20 mouse cellular contexts compared by ENCODE assay signal in the genomic region with DNA sequence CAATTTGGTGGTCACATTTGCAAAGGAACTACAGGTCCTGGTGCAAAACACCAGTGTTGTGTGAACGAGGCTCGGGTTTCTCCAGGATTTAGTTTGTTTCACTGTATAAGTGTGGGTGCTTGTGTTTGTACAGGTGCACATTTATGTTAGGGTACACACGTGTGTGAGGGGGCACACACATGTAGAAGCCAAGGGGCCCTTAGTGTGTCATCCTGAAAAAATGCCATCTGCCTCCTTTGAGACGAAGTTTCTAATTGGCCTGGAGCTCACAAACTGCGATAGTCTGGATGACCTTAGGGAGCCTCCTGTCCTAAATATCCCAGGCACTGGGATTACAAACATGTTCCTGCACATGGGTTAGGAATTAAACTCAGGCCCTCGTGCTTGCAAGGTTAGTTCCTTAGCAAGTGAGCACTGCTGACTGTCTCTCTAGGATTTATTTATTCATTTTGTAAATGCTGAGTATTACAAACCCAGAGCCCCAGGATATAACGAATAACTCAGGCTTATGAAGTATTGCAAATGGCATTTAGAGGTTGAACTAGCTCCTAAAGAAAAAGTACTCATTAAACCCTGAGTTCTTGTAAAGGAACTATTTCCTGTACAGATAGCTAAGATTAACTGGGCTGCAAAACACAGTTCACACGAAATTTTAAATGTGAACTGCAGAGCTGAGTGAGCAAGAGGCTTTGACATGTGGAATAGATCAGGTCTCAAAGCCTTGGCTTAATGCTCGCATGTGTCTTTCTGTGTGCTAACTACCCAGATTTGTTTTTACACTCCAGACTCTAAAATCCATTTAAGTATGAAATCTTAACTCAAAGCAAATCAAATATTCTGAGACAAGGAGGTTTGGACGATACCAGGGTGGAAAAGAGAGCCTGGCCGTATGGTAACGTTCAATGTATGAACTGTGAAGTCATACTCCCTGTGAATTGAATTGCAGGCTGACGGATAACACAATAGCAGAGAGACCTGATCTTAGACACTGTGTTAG. TPM values are rescaled to one million over a fixed set of nuclear protein-coding genes. Genes with fewer than 3 reads are reported as not detected.
DNase-seq lines count a peak whose midpoint lies in the region; ATAC-seq lines count a peak whose summit lies in the region.
"Had no signal": no experiment of that assay in that cellular context is flagged by ENCODE, and none has a peak within 500 bp of the region (broad histone marks: within the 10 kb centered on the region; RNA-seq: fewer than 3 reads in every experiment).

No protein-coding gene starts in this region.

- H3K36me3 ChIP-seq in neural tube, embryonic 13.5 days = no peaks in the 10 kb centered on the region
- H3K36me3 ChIP-seq in embryonic facial prominence, embryonic 15.5 days = no peaks in the 10 kb centered on the region
- no peaks in the 10 kb centered on the region for H3K36me3 ChIP-seq in limb, embryonic 15.5 days
- H3K36me3 ChIP-seq: G1E; midbrain, embryonic 12.5 days had no signal

- WGBS in neural tube, embryonic 13.5 days = 69% methylated on average over 13 of the region's 13 CpGs
- WGBS in embryonic facial prominence, embryonic 15.5 days = 37% methylated on average over 13 of the region's 13 CpGs
- 30% methylated on average over 13 of the region's 13 CpGs for WGBS in limb, embryonic 15.5 days

- intact Hi-C loops in heart, postnatal 14 days (cut with DNase I) = no loop called here
- intact Hi-C loops in left cerebral cortex, postnatal 25 days (cut with DNase I) = no loop called here

- peaks cover 5% of the 10 kb centered on the region for H3K4me1 ChIP-seq in neural tube, embryonic 13.5 days (replicated peaks)
- peaks cover 8% of the 10 kb centered on the region for H3K4me1 ChIP-seq in embryonic facial prominence, embryonic 15.5 days
- H3K4me1 ChIP-seq in limb, embryonic 15.5 days = peaks cover 17% of the 10 kb centered on the region
- H3K4me1 ChIP-seq: midbrain, embryonic 12.5 days had no signal

- no peak overlapping the region for H3K4me3 ChIP-seq in neural tube, embryonic 13.5 days
- H3K4me3 ChIP-seq in embryonic facial prominence, embryonic 15.5 days (replicated peaks) = no peak overlapping the region
- no peak overlapping the region for H3K4me3 ChIP-seq in limb, embryonic 15.5 days
- H3K4me3 ChIP-seq: erythroblast, embryonic 14.5 days; midbrain, embryonic 12.5 days had no signal

- H3K9me3 ChIP-seq in neural tube, embryonic 13.5 days = no peaks in the 10 kb centered on the region
- H3K9me3 ChIP-seq in embryonic facial prominence, embryonic 15.5 days (replicated peaks) = no peaks in the 10 kb centered on the region
- H3K9me3 ChIP-seq in limb, embryonic 15.5 days = no peaks in the 10 kb centered on the region
- H3K9me3 ChIP-seq: G1E; midbrain, embryonic 12.5 days had no signal

- DNase-seq in heart, adult 11 months = peak; percentile 90
- no peak for DNase-seq in heart, postnatal 14 days
- DNase-seq in neural tube, embryonic 10.5 days (ENCODE audit: extremely low spot score, low spot score) = no peak
- no peak for DNase-seq in layer of hippocampus, adult 9-10 months (ENCODE audit: low spot score)
- no peak for DNase-seq in left cerebral cortex, postnatal 25 days (ENCODE audit: low spot score in 2 of 2)
- DNase-seq: cerebellum, postnatal 10 days; gastrocnemius, postnatal 10 days; kidney, adult 11 months; kidney, postnatal 25 days; lung, postnatal 36 days; thymus, postnatal 14 days had no signal

- peak overlapping the region; percentile 25 for H3K27ac ChIP-seq in neural tube, embryonic 13.5 days (replicated peaks)
- peak overlapping the region; percentile 63 for H3K27ac ChIP-seq in embryonic facial prominence, embryonic 15.5 days (replicated peaks)
- H3K27ac ChIP-seq in limb, embryonic 15.5 days = peak overlapping the region; percentile 80
- H3K27ac ChIP-seq: hindbrain, embryonic 14.5 days; midbrain, embryonic 12.5 days had no signal

- H3K27me3 ChIP-seq in neural tube, embryonic 13.5 days = no peaks in the 10 kb centered on the region
- H3K27me3 ChIP-seq in embryonic facial prominence, embryonic 15.5 days = no peaks in the 10 kb centered on the region
- H3K27me3 ChIP-seq in limb, embryonic 15.5 days = no peaks in the 10 kb centered on the region
- H3K27me3 ChIP-seq: midbrain, embryonic 12.5 days had no signal

- ATAC-seq in neural tube, embryonic 13.5 days (ENCODE audit: low read depth) = no peak
- ATAC-seq in embryonic facial prominence, embryonic 15.5 days (ENCODE audit: insufficient number of reproducible peaks, low FRiP score, low TSS enrichment, low read depth) = no peak
- ATAC-seq in limb, embryonic 15.5 days (ENCODE audit: insufficient number of reproducible peaks, low FRiP score, low TSS enrichment, low read depth) = peak; percentile 82
- ATAC-seq: forebrain, embryonic 16.5 days had no signal

- no peak overlapping the region for H3K9ac ChIP-seq in neural tube, embryonic 13.5 days
- H3K9ac ChIP-seq in embryonic facial prominence, embryonic 15.5 days = no peak overlapping the region
- H3K9ac ChIP-seq in limb, embryonic 15.5 days = no peak overlapping the region
- H3K9ac ChIP-seq: hindbrain, embryonic 14.5 days; midbrain, embryonic 12.5 days had no signal

- no peak overlapping the region for H3K4me2 ChIP-seq in neural tube, embryonic 13.5 days
- H3K4me2 ChIP-seq in embryonic facial prominence, embryonic 15.5 days (replicated peaks) = no peak overlapping the region
- no peak overlapping the region for H3K4me2 ChIP-seq in limb, embryonic 15.5 days
- H3K4me2 ChIP-seq: heart, embryonic 11.5 days; hindbrain, embryonic 14.5 days; midbrain, embryonic 12.5 days had no signal

RNA-seq across cellular contexts. Expression of a gene that starts 39.8 kb away (rescaled TPM):
- 1 to 10 TPM; 1.2 TPM for total RNA-seq in heart, postnatal 14 days (2021)
- 0.31 and 0.32 TPM in 2 replicates for polyA plus RNA-seq in neural tube, embryonic 13.5 days (2015; fragmentation: Nextera tagmentation; extraction: Ambion mirVana)
- polyA plus RNA-seq in embryonic facial prominence, embryonic 15.5 days (2015; fragmentation: Nextera tagmentation; extraction: Ambion mirVana) = 0.26 and 0.47 TPM in 2 replicates
- polyA plus RNA-seq in limb, embryonic 15.5 days (2015; fragmentation: Nextera tagmentation; extraction: Ambion mirVana) = 0.22 and 0.35 TPM in 2 replicates
- under 1 TPM; 0.32 TPM for total RNA-seq in left cerebral cortex, postnatal 25 days (2021)
- polyA plus RNA-seq: erythroblast, embryonic 14.5 days; G1E had no signal

Comparison
In these comparisons a context has a peak if more than half of its experiments do, and no peak if none do; other contexts are left out.
1. H3K27ac ChIP-seq: peak in every context shown above with its lines; median percentile 80 in limb, embryonic 15.5 days; 63 in embryonic facial prominence, embryonic 15.5 days; 25 in neural tube, embryonic 13.5 days.